Mouse (Mus musculus) liver, adult 2 months (tissue): ENCODE measurements around the gene Ttpal.

ENCODE experiments used
- CTCF ChIP-seq: fragments of 200-500 bp; IDR thresholded peaks from 2 replicates; pipeline ENCODE4 v1.5.1; 2011; ENCODE audit warnings: low read depth, low read length, control low read depth
- POLR2A ChIP-seq: fragments of 200-500 bp; IDR thresholded peaks from 2 replicates; pipeline ENCODE4 v1.6.1; 2011; ENCODE audit warnings: low read length, control low read depth; ENCODE audit not compliant: insufficient read depth; ENCODE audit errors: extremely low read depth

- TF ChIP-seq CTCF (no peak), POLR2A (no peak)
Observed at GRCm38 (mm10) chr2:163631715-163632114, 29.6 kb downstream of the Ttpal start.
